Mouse (Mus musculus): Measurements from ENCODE around the gene H2-T22. TPM values are rescaled to one million over a fixed set of nuclear protein-coding genes. Genes with fewer than 3 reads are reported as not detected.
A peak's percentile ranks its signal among the peaks of the same experiment; 100 is the strongest.
"Not testable (repeated sequence)": the region's sequence is repeated elsewhere in the genome, so short reads cannot be mapped to it uniquely, and the experiment has no call there.

Gene H2-T22
- polyA plus RNA-seq, 1 experiment = 89.0 TPM

GRCm38 (mm10) chr17:36014977-36015376 lies 27.6 kb downstream of the H2-T22 start:
- no peak for TF ChIP-seq CTCF (IDR thresholded peaks at IDR 0.05; ENCODE audit: low read depth, low read length)
- TF ChIP-seq POLR2A (IDR thresholded peaks at IDR 0.05; ENCODE audit: borderline replicate concordance, low read depth, low read length) = no peak
- Histone ChIP-seq H3K27ac (ENCODE audit: insufficient read depth, low read depth, low read length) (no peak overlapping the region), H3K4me1 (ENCODE audit: control insufficient read depth, insufficient read depth, low read length) (peaks cover under 1% of the 10 kb centered on the region), H3K4me3 (ENCODE audit: insufficient read depth, low read length) (no peak overlapping the region)

- H3K4me3 ChIP-seq (ENCODE audit: insufficient read depth, low read length); H3K27ac ChIP-seq (ENCODE audit: insufficient read depth, low read depth, low read length): not testable (repeated sequence)
- peaks cover 21% of the 10 kb centered on the region for H3K4me1 ChIP-seq (ENCODE audit: control insufficient read depth, insufficient read depth, low read length)
Measured at GRCm38 (mm10) chr17:36004409-36004808, 38.1 kb downstream of the H2-T22 start.

GRCm38 (mm10) chr17:36003331-36003730 lies 39.2 kb downstream of the H2-T22 start:
- no peak overlapping the region for H3K27ac ChIP-seq (ENCODE audit: insufficient read depth, low read depth, low read length)
- no peak overlapping the region for H3K4me3 ChIP-seq (ENCODE audit: insufficient read depth, low read length)
- TF ChIP-seq POLR2A (IDR thresholded peaks at IDR 0.05; ENCODE audit: borderline replicate concordance, low read depth, low read length) (no peak), CTCF (IDR thresholded peaks at IDR 0.05; ENCODE audit: low read depth, low read length) (no peak)
- H3K4me1 ChIP-seq (ENCODE audit: control insufficient read depth, insufficient read depth, low read length) = peaks cover 25% of the 10 kb centered on the region

- no peak for TF ChIP-seq POLR2A (IDR thresholded peaks at IDR 0.05; ENCODE audit: borderline replicate concordance, low read depth, low read length)
- TF ChIP-seq CTCF (IDR thresholded peaks at IDR 0.05; ENCODE audit: low read depth, low read length) = no peak
- no peak overlapping the region for H3K27ac ChIP-seq (ENCODE audit: insufficient read depth, low read depth, low read length)
- H3K4me1 ChIP-seq (ENCODE audit: control insufficient read depth, insufficient read depth, low read length) = peaks cover 25% of the 10 kb centered on the region
- no peak overlapping the region for H3K4me3 ChIP-seq (ENCODE audit: insufficient read depth, low read length)
Measured at GRCm38 (mm10) chr17:36001966-36002365, 40.6 kb downstream of the H2-T22 start.

GRCm38 (mm10) chr17:36001121-36001897 lies 41.2 kb downstream of the H2-T22 start:
- Histone ChIP-seq H3K4me1 (ENCODE audit: control insufficient read depth, insufficient read depth, low read length) (peaks cover 25% of the 10 kb centered on the region), H3K27ac (ENCODE audit: insufficient read depth, low read depth, low read length) (no peak overlapping the region), H3K4me3 (ENCODE audit: insufficient read depth, low read length) (no peak overlapping the region)
- TF ChIP-seq CTCF (IDR thresholded peaks at IDR 0.05; ENCODE audit: low read depth, low read length) = no peak
- no peak for TF ChIP-seq POLR2A (IDR thresholded peaks at IDR 0.05; ENCODE audit: borderline replicate concordance, low read depth, low read length)

- Histone ChIP-seq H3K4me1 (ENCODE audit: control insufficient read depth, insufficient read depth, low read length) (peaks cover 28% of the 10 kb centered on the region), H3K4me3 (ENCODE audit: insufficient read depth, low read length) (no peak overlapping the region), H3K27ac (ENCODE audit: insufficient read depth, low read depth, low read length) (no peak overlapping the region)
- TF ChIP-seq POLR2A (IDR thresholded peaks at IDR 0.05; ENCODE audit: borderline replicate concordance, low read depth, low read length) (no peak), CTCF (IDR thresholded peaks at IDR 0.05; ENCODE audit: low read depth, low read length) (no peak)
Measured at GRCm38 (mm10) chr17:36000349-36000748, 42.2 kb downstream of the H2-T22 start.

GRCm38 (mm10) chr17:35999356-35999755 lies 43.2 kb downstream of the H2-T22 start:
- Histone ChIP-seq H3K4me1 (ENCODE audit: control insufficient read depth, insufficient read depth, low read length) (peaks cover 29% of the 10 kb centered on the region), H3K27ac (ENCODE audit: insufficient read depth, low read depth, low read length) (peak overlapping the region; percentile 36), H3K4me3 (ENCODE audit: insufficient read depth, low read length) (peak overlapping the region; percentile 33; the same call in 1 of the 2 replicates)
- TF ChIP-seq POLR2A (IDR thresholded peaks at IDR 0.05; ENCODE audit: borderline replicate concordance, low read depth, low read length) = no peak

- Histone ChIP-seq H3K27ac (ENCODE audit: insufficient read depth, low read depth, low read length) (peak overlapping the region; percentile 59), H3K4me3 (ENCODE audit: insufficient read depth, low read length) (peak overlapping the region; percentile 52), H3K4me1 (ENCODE audit: control insufficient read depth, insufficient read depth, low read length) (peaks cover 29% of the 10 kb centered on the region)
- no peak for TF ChIP-seq CTCF (IDR thresholded peaks at IDR 0.05; ENCODE audit: low read depth, low read length)
- no peak for TF ChIP-seq POLR2A (IDR thresholded peaks at IDR 0.05; ENCODE audit: borderline replicate concordance, low read depth, low read length)
Measured at GRCm38 (mm10) chr17:35998545-35999305, 43.8 kb downstream of the H2-T22 start.

- TF ChIP-seq POLR2A (IDR thresholded peaks at IDR 0.05; ENCODE audit: borderline replicate concordance, low read depth, low read length) (no peak), CTCF (IDR thresholded peaks at IDR 0.05; ENCODE audit: low read depth, low read length) (no peak)
- H3K4me1 ChIP-seq (ENCODE audit: control insufficient read depth, insufficient read depth, low read length) = peaks cover 29% of the 10 kb centered on the region
- H3K4me3 ChIP-seq (ENCODE audit: insufficient read depth, low read length) = peak overlapping the region; percentile 52
- H3K27ac ChIP-seq (ENCODE audit: insufficient read depth, low read depth, low read length) = peak overlapping the region; percentile 76
Measured at GRCm38 (mm10) chr17:35997713-35998510, 44.6 kb downstream of the H2-T22 start.

Data from bone marrow macrophage, adult 2 months (primary cell).